ENCODE assay signal across 18 mouse cellular contexts in genomic region chr8:11319405-11319804, GRCm38 (mm10). TPM values are rescaled to one million over a fixed set of nuclear protein-coding genes. Genes with fewer than 3 reads are reported as not detected.
"Had no signal": no experiment of that assay in that cellular context is flagged by ENCODE, and none has a peak within 500 bp of the region (broad histone marks: within the 10 kb centered on the region; RNA-seq: fewer than 3 reads in every experiment).

No protein-coding gene starts in this region.

- H3K4me2 ChIP-seq: lung, embryonic 15.5 days; midbrain, embryonic 11.5 days; midbrain, embryonic 13.5 days; midbrain, embryonic 15.5 days; neural tube, embryonic 12.5 days; stomach, embryonic 15.5 days had no signal

- H3K27me3 ChIP-seq: lung, embryonic 15.5 days; stomach, embryonic 15.5 days had no signal

- H3K9ac ChIP-seq: liver, postnatal 0 days; lung, embryonic 15.5 days; midbrain, embryonic 13.5 days; midbrain, embryonic 15.5 days; neural tube, embryonic 12.5 days; stomach, embryonic 15.5 days had no signal

- H3K9me3 ChIP-seq: lung, embryonic 15.5 days; midbrain, embryonic 13.5 days; midbrain, embryonic 15.5 days; neural tube, embryonic 12.5 days; stomach, embryonic 15.5 days had no signal

- H3K4me1 ChIP-seq: midbrain, embryonic 13.5 days; midbrain, embryonic 15.5 days; neural tube, embryonic 12.5 days; stomach, embryonic 15.5 days had no signal

- H3K36me3 ChIP-seq: midbrain, embryonic 13.5 days; midbrain, embryonic 15.5 days; neural tube, embryonic 12.5 days; stomach, embryonic 15.5 days had no signal

- DNase-seq: liver, postnatal 0 days; lung, adult 2 months; lung, postnatal 14 days; lung, postnatal 36 days; right cerebral cortex, postnatal 14 days; thymus, adult 2 months; thymus, postnatal 25 days; thymus, postnatal 4 days had no signal

- H3K4me3 ChIP-seq: lung, embryonic 15.5 days; midbrain, embryonic 13.5 days; midbrain, embryonic 15.5 days; neural tube, embryonic 12.5 days; stomach, embryonic 15.5 days had no signal

- H3K27ac ChIP-seq: lung, embryonic 15.5 days; macrophage; midbrain, embryonic 13.5 days; midbrain, embryonic 15.5 days; neural tube, embryonic 12.5 days; stomach, embryonic 15.5 days; stomach, postnatal 0 days had no signal

- ATAC-seq: liver, postnatal 0 days; lung, postnatal 0 days; midbrain, embryonic 13.5 days; midbrain, embryonic 15.5 days had no signal

RNA-seq across cellular contexts. Expression of gene Col4a1, which starts 6.8 kb away (rescaled TPM):
- total RNA-seq: neutrophil, adult 5-6 weeks had no signal

RNA-seq across cellular contexts. Expression of gene Col4a2, which starts 6.8 kb away (rescaled TPM):
- total RNA-seq: neutrophil, adult 5-6 weeks had no signal
